Mouse (Mus musculus) MEL (cell line): ENCODE measurements around the gene Brca1. TPM values are rescaled to one million over a fixed set of nuclear protein-coding genes. Genes with fewer than 3 reads are reported as not detected.
"Not testable (repeated sequence)": the region's sequence is repeated elsewhere in the genome, so short reads cannot be mapped to it uniquely, and the experiment has no call there.

Source experiments
- DNase-seq: peaks from one replicate; pipeline ENCODE4 v3.0.0; 2011; ENCODE audit warnings: low read depth, low spot score
- H3K27ac ChIP-seq: 2 replicates; pipeline ENCODE4 v1.5.1; 2012; ENCODE audit warnings: low read depth, mild to moderate bottlenecking, control low read depth, low read length, moderate library complexity; ENCODE audit not compliant: control insufficient read depth
- H3K27me3 ChIP-seq, 2 experiments: fragments of 150-350 bp in 1 of 2; sonication (generic) in 1 of 2; 2 replicates each; pipeline ENCODE4 v1.6.1; 2012; ENCODE audit warnings: low read length in 2 of 2, mild to moderate bottlenecking in 2 of 2, improper control_type of control experiment in 1 of 2, moderate library complexity in 1 of 2; ENCODE audit not compliant: insufficient read depth in 2 of 2, control insufficient read depth in 1 of 2
- H3K36me3 ChIP-seq, 2 experiments: 2 replicates each; pipeline ENCODE4 v1.6.1; 2012 to 2014; ENCODE audit warnings: low read length in 2 of 2, improper control_type of control experiment in 1 of 2, inconsistent platforms in 1 of 2, mild to moderate bottlenecking in 1 of 2; ENCODE audit not compliant: insufficient read depth in 2 of 2, control insufficient read depth in 1 of 2
- H3K4me1 ChIP-seq, 2 experiments: fragments of 150-350 bp in 1 of 2; sonication (generic) in 1 of 2; 2 replicates each; pipeline ENCODE4 v1.6.1; 2012; ENCODE audit warnings: low read length in 2 of 2, improper control_type of control experiment in 1 of 2, mild to moderate bottlenecking in 1 of 2; ENCODE audit not compliant: insufficient read depth in 2 of 2, control insufficient read depth in 1 of 2
- H3K4me3 ChIP-seq, 2 experiments: fragments of 150-350 bp in 1 of 2; sonication (generic) in 1 of 2; 2 replicates each; pipeline ENCODE4 v1.5.1; 2012; ENCODE audit warnings: low read depth in 2 of 2, low read length in 2 of 2, mild to moderate bottlenecking in 2 of 2, moderate library complexity in 2 of 2, control low read depth in 1 of 2, improper control_type of control experiment in 1 of 2; ENCODE audit not compliant: control insufficient read depth in 1 of 2, insufficient read depth in 1 of 2
- H3K79me2 ChIP-seq: 2 replicates; pipeline ENCODE4 v1.6.1; 2012; ENCODE audit warnings: mild to moderate bottlenecking, low read length, moderate library complexity; ENCODE audit not compliant: control insufficient read depth, poor library complexity, insufficient read depth
- H3K9ac ChIP-seq: 2 replicates; pipeline ENCODE4 v1.6.1; 2012; ENCODE audit warnings: low read depth, mild to moderate bottlenecking, control low read depth, low read length, moderate library complexity; ENCODE audit not compliant: control insufficient read depth, poor library complexity, severe bottlenecking
- H3K9me3 ChIP-seq: fragments of 150-350 bp; sonication (generic); replicated peaks from 2 replicates; pipeline ENCODE4 v1.6.1; 2012; ENCODE audit warnings: mild to moderate bottlenecking, low read length, improper control_type of control experiment, moderate library complexity; ENCODE audit not compliant: insufficient read depth
- BHLHE40 ChIP-seq: IDR thresholded peaks from 2 replicates; pipeline ENCODE4 v1.6.1; 2012; ENCODE audit warnings: low read depth, mild to moderate bottlenecking, inconsistent platforms, low read length, improper control_type of control experiment, borderline replicate concordance
- CTCF ChIP-seq, 3 experiments: IDR thresholded peaks in 2 of 3; conservative IDR thresholded peaks in 1 of 3; 2 replicates each; pipeline ENCODE4 v1.5.1; 2011 to 2012; ENCODE audit warnings: low read length in 3 of 3, low read depth in 2 of 3, mild to moderate bottlenecking in 2 of 3, improper control_type of control experiment in 1 of 3, inconsistent platforms in 1 of 3, mixed read lengths in 1 of 3, moderate library complexity in 1 of 3; ENCODE audit not compliant: control insufficient read depth in 1 of 3, insufficient read depth in 1 of 3, poor library complexity in 1 of 3, severe bottlenecking in 1 of 3
- ELF1 ChIP-seq: IDR thresholded peaks from 2 replicates; pipeline ENCODE4 v1.6.1; 2014; ENCODE audit warnings: low read depth, mild to moderate bottlenecking, inconsistent platforms, low read length, improper control_type of control experiment, moderate library complexity
- EP300 ChIP-seq, 2 experiments: IDR thresholded peaks; 2 replicates each; pipeline ENCODE4 v1.6.1; 2011; ENCODE audit warnings: improper control_type of control experiment in 2 of 2, low read length in 2 of 2, low read depth in 1 of 2, mild to moderate bottlenecking in 1 of 2
- ETS1 ChIP-seq: IDR thresholded peaks from 2 replicates; pipeline ENCODE4 v1.6.1; 2012; ENCODE audit warnings: low read depth, mild to moderate bottlenecking, inconsistent platforms, low read length, improper control_type of control experiment, moderate library complexity
- JUND ChIP-seq: IDR thresholded peaks from 2 replicates; pipeline ENCODE4 v1.6.1; 2011; ENCODE audit warnings: low read depth, mild to moderate bottlenecking, improper control_type of control experiment, low read length
- MEF2A ChIP-seq: IDR thresholded peaks from 2 replicates; pipeline ENCODE4 v1.6.1; 2014; ENCODE audit warnings: low read depth, mild to moderate bottlenecking, inconsistent platforms, low read length, improper control_type of control experiment; ENCODE audit not compliant: poor library complexity, insufficient replicate concordance, severe bottlenecking; ENCODE audit errors: extremely low read depth
- NELFE ChIP-seq: IDR thresholded peaks from 2 replicates; pipeline ENCODE4 v1.6.1; 2011; ENCODE audit warnings: low read depth, low read length, improper control_type of control experiment
- NRF1 ChIP-seq: IDR thresholded peaks from 2 replicates; pipeline ENCODE4 v1.6.1; 2014; ENCODE audit warnings: low read depth, mild to moderate bottlenecking, inconsistent platforms, low read length, improper control_type of control experiment, moderate library complexity; ENCODE audit not compliant: poor library complexity, insufficient read depth, severe bottlenecking
- POLR2A ChIP-seq, 2 experiments: IDR thresholded peaks; 2 replicates each; pipeline ENCODE4 v1.6.1; 2011 to 2012; ENCODE audit warnings: low read length in 2 of 2, mild to moderate bottlenecking in 2 of 2, control low read depth in 1 of 2, improper control_type of control experiment in 1 of 2, low read depth in 1 of 2, moderate library complexity in 1 of 2; ENCODE audit not compliant: control insufficient read depth in 1 of 2, insufficient read depth in 1 of 2, poor library complexity in 1 of 2
- SIN3A ChIP-seq: IDR thresholded peaks from 2 replicates; pipeline ENCODE4 v1.6.1; 2012; ENCODE audit warnings: low read length, improper control_type of control experiment, inconsistent platforms
- SMC3 ChIP-seq: IDR thresholded peaks from 2 replicates; pipeline ENCODE4 v1.6.1; 2011; ENCODE audit warnings: low read depth, low read length, improper control_type of control experiment
- TCF12 ChIP-seq: IDR thresholded peaks from 2 replicates; pipeline ENCODE4 v1.6.1; 2014; ENCODE audit warnings: low read depth, mild to moderate bottlenecking, inconsistent platforms, low read length, improper control_type of control experiment, moderate library complexity
- USF1 ChIP-seq: IDR thresholded peaks from 2 replicates; pipeline ENCODE4 v1.6.1; 2014; ENCODE audit warnings: low read depth, mild to moderate bottlenecking, inconsistent platforms, low read length, improper control_type of control experiment, moderate library complexity
- ZC3H11A ChIP-seq: IDR thresholded peaks from 2 replicates; pipeline ENCODE4 v1.6.1; 2012; ENCODE audit warnings: low read depth, mild to moderate bottlenecking, inconsistent platforms, low read length, improper control_type of control experiment
- ZNF384 ChIP-seq: IDR thresholded peaks from 2 replicates; pipeline ENCODE4 v1.6.1; 2012; ENCODE audit warnings: low read depth, mild to moderate bottlenecking, inconsistent platforms, low read length, improper control_type of control experiment
- polyA plus RNA-seq, 2 experiments: library from polyadenylated mRNA; stranded (reverse) in 1 of 2; unstranded in 1 of 2; fragments of >175 nt in 1 of 2; fragments of >200 nt in 1 of 2; gene quantifications; 2 replicates each; pipeline versions ENCODE4 v1.2.1 to v1.2.4; 2012; ENCODE audit warnings: low replicate concordance in 2 of 2, low read depth in 1 of 2; ENCODE audit not compliant: insufficient read length in 2 of 2, insufficient read depth in 1 of 2, missing spikeins in 1 of 2
- total RNA-seq: library from RNA; depleted of rRNA; stranded (reverse); fragments of 300-350 nt; gene quantifications from 2 replicates; pipeline ENCODE4 v1.2.3, GENCODE M21; 2012

Gene Brca1
- total and polyA plus RNA-seq, 3 experiments = 25.7 to 1,155 (median 35.3) TPM

DNA sequence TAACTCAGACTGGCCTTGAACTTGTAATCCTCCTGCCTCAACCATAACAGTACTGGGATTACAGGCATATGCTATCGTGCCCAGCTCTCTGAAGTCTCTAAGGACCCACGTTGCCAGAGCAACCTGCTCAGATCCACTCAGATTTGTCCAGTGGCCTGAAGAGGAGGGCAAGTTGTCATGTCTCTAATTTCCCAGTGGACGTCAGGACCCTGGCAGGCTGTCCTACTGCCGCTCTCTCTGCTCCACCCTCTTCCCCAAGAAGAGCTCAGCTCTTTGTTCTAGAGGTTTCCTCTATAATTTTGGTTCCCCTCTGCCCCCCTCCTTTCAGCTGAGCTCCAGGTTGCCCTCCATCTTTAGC is 74.6 kb downstream of the Brca1 start:
- Histone ChIP-seq H3K9me3 (no peaks in the 10 kb centered on the region), H3K9ac (no peak overlapping the region), H3K79me2 (no peaks in the 10 kb centered on the region), H3K27ac (no peak overlapping the region), H3K4me3 (no peak overlapping the region), H3K36me3 (no peaks in the 10 kb centered on the region; a peak in 1 of 4 replicates), H3K27me3 (no peaks in the 10 kb centered on the region), H3K4me1 (no peaks in the 10 kb centered on the region)
- no peak for DNase-seq
- TF ChIP-seq TCF12 (no peak), BHLHE40 (no peak), NRF1 (no peak), ZC3H11A (no peak), ZNF384 (no peak), SMC3 (no peak), EP300 (IDR thresholded peaks at IDR 0.05; ENCODE audit: low read depth in 1 of 2, low read length in 2 of 2) (no peak), SIN3A (no peak), USF1 (no peak), JUND (no peak), NELFE (no peak), ELF1 (no peak)

DNA sequence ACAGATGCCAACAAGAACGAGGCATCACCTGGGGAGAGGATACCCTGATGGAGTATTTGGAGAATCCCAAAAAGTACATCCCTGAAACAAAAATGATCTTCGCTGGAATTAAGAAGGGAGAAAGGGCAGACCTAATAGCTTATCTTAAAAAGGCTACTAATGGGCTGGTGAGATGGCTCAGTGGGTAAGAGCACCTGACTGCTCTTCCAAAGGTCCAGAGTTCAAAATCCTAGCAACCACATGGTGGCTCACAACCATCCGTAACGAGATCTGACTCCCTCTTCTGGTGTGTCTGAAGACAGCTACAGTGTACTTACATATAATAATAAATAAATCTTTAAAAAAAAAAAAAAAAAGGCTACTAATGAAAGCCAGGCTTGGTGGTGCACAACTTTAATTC is 75.4 kb downstream of the Brca1 start:
- not testable (repeated sequence) for H3K27me3 ChIP-seq, H3K79me2 ChIP-seq, H3K9ac ChIP-seq, H3K4me3 ChIP-seq, H3K9me3 ChIP-seq, H3K27ac ChIP-seq, H3K36me3 ChIP-seq, H3K4me1 ChIP-seq, DNase-seq

DNA sequence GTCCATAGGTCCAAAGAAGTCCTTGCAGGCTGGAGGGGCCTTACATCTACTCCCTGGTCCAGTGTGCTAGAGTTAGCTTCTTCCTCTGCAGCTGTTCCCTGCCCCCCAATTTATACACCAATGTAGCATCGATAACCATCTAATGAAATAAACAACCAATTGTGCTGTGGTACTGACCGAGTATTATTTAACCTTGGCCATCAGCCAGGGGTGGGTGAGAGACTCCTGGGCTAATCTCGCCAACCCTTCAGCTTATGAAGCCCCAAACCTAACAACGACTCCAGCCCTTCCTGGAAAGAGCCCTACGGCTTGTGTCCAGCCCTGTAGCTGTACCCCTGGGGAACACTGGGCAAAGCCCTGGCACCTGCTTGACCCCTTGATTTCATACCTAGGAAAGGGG is 77.5 kb downstream of the Brca1 start:
- H3K36me3 ChIP-seq = no peaks in the 10 kb centered on the region
- no peak overlapping the region for H3K9ac ChIP-seq
- H3K27me3 ChIP-seq = no peaks in the 10 kb centered on the region
- no peak overlapping the region for H3K27ac ChIP-seq
- DNase-seq = no peak
- TF ChIP-seq ETS1 (no peak), BHLHE40 (no peak), JUND (no peak), CTCF (IDR thresholded peaks at IDR 0.05 in 2 of 3, conservative IDR thresholded peaks at IDR 0.05 in 1 of 3; ENCODE audit: control insufficient read depth in 1 of 3, insufficient read depth in 1 of 3, low read depth in 2 of 3, low read length in 3 of 3, poor library complexity in 1 of 3, severe bottlenecking in 1 of 3) (no peak), POLR2A (IDR thresholded peaks at IDR 0.05; ENCODE audit: control insufficient read depth in 1 of 2, insufficient read depth in 1 of 2, low read depth in 1 of 2, low read length in 2 of 2, poor library complexity in 1 of 2) (no peak), MEF2A (no peak)
- H3K79me2 ChIP-seq = no peaks in the 10 kb centered on the region
- H3K9me3 ChIP-seq = no peaks in the 10 kb centered on the region
- H3K4me3 ChIP-seq = no peak overlapping the region
- H3K4me1 ChIP-seq = no peaks in the 10 kb centered on the region
